Mouse (Mus musculus): ENCODE data around the gene Scd4. TPM values are rescaled to one million over a fixed set of nuclear protein-coding genes. Genes with fewer than 3 reads are reported as not detected.

Scd4 gene
- polyA plus RNA-seq, 1 experiment from 2014 or later, result 0.21 TPM

DNA sequence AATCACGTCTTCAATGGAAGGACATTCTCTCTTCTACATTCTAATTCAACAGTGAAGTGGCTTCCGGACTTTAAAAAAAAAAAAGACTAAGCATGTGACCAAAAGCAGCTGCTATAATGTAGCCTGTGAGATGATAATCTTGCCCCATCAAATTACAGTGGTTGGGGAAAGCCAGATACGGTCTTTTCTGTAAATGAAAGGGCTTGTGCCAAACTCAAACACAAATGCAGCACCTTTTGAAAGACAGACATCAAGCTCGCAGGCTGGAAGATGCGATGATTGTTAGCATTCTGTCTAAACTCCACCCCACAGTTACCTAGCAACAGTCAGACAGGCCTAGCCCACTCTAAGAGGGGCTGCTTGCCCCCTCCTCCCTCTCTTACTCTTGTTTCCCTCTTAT lies 22.1 kb upstream of the Scd4 start:
- H3K9ac ChIP-seq (ENCODE audit: low read depth, low read length), result no peak overlapping the region
- no peaks in the 10 kb centered on the region for H3K27me3 ChIP-seq (replicated peaks; ENCODE audit: control insufficient read depth, insufficient read depth, low read length)
- 23% methylated on average over 5 of the region's 5 CpGs for WGBS
- ATAC-seq, result no peak
- no peak overlapping the region for H3K27ac ChIP-seq (ENCODE audit: low read depth, low read length)
- peaks cover 19% of the 10 kb centered on the region; the same call in 1 of the 2 replicates for H3K36me3 ChIP-seq (ENCODE audit: control insufficient read depth, insufficient read depth, low read length)
- H3K9me3 ChIP-seq (ENCODE audit: control insufficient read depth, low read length), result no peaks in the 10 kb centered on the region
- H3K4me2 ChIP-seq (ENCODE audit: low read length), result no peak overlapping the region
- peaks cover 8% of the 10 kb centered on the region for H3K4me1 ChIP-seq (ENCODE audit: control insufficient read depth, insufficient read depth, low read depth, low read length)
- no peak overlapping the region for H3K4me3 ChIP-seq (ENCODE audit: low read length)

DNA sequence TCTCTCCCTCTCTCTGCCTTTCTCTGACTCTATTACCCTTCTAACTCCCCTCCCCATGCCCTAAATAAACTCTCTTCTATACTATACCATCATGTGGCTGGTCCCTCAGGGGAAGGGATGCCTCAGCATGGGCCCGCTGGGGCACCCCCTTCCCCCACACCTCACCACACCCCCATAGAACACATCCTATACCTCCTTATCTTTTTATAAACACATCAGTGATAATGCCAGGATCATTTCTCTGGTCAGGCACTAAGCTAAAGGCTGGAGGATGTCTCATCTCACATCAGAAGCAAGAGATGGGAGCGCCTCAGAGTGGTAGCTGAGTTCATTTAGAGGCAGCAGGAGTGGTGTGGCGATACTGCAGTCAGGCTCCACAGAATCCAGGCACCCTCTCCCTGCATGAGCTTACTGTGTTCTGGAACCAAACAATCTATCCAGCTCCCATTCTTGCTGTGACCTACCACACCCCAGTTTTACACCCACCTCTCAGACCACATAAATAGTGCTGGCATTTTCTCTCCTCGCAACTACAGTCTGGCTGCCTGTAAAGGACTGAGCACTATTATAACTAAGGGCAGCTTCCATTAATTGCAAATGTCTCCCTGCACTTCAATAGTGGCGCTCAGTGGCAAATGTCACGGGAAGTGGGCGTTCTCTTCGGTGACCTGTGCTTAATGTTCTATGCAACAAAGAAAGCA lies 21.4 kb upstream of the Scd4 start:
- peaks cover 14% of the 10 kb centered on the region; the same call in 1 of the 2 replicates for H3K36me3 ChIP-seq (ENCODE audit: control insufficient read depth, insufficient read depth, low read length)
- no peaks in the 10 kb centered on the region for H3K27me3 ChIP-seq (replicated peaks; ENCODE audit: control insufficient read depth, insufficient read depth, low read length)
- H3K9me3 ChIP-seq (ENCODE audit: control insufficient read depth, low read length), result no peaks in the 10 kb centered on the region
- H3K9ac ChIP-seq (ENCODE audit: low read depth, low read length), result no peak overlapping the region
- peak overlapping the region; percentile 24; the same call in 1 of the 2 replicates for H3K27ac ChIP-seq (ENCODE audit: low read depth, low read length)
- H3K4me2 ChIP-seq (ENCODE audit: low read length), result no peak overlapping the region
- no peak for ATAC-seq
- no peak overlapping the region for H3K4me3 ChIP-seq (ENCODE audit: low read length)
- H3K4me1 ChIP-seq (ENCODE audit: control insufficient read depth, insufficient read depth, low read depth, low read length), result peaks cover 8% of the 10 kb centered on the region
- 38% methylated on average over 8 of the region's 8 CpGs for WGBS

GRCm38 (mm10) chr19:44312007-44312360 lies 20.9 kb upstream of the Scd4 start:
- peaks cover 8% of the 10 kb centered on the region for H3K4me1 ChIP-seq (ENCODE audit: control insufficient read depth, insufficient read depth, low read depth, low read length)
- ATAC-seq, result no peak; the same call in 1 of the 2 replicates
- H3K9me3 ChIP-seq (ENCODE audit: control insufficient read depth, low read length), result no peaks in the 10 kb centered on the region
- H3K36me3 ChIP-seq (ENCODE audit: control insufficient read depth, insufficient read depth, low read length), result peaks cover 11% of the 10 kb centered on the region; the same call in 1 of the 2 replicates
- no peak overlapping the region for H3K27ac ChIP-seq (ENCODE audit: low read depth, low read length)
- H3K4me2 ChIP-seq (ENCODE audit: low read length), result no peak overlapping the region
- no peak overlapping the region for H3K9ac ChIP-seq (ENCODE audit: low read depth, low read length)
- H3K4me3 ChIP-seq (ENCODE audit: low read length), result no peak overlapping the region
- 11% methylated on average over 4 of the region's 4 CpGs for WGBS
- no peaks in the 10 kb centered on the region for H3K27me3 ChIP-seq (replicated peaks; ENCODE audit: control insufficient read depth, insufficient read depth, low read length)

DNA sequence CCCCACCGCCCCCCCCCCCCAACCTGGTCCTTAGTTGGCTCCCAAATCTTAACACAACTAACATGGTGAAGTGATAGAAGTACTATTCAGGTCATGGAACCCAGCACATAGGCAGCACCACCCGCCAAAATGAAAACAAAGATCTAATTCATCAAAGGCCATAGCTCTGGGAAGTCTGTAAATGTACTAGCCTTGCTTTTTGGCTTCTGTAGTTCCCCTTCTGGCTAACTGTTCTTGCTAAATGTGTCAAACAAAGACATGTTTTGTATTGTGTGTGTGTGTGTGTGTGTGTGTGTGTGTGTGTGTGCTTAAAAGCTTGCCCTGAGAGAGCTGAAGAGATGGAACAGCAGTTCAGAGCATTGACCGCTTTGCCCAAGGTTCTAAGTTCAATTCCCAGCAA lies 19.8 kb upstream of the Scd4 start:
- Histone ChIP-seq H3K4me2 (ENCODE audit: low read length) (no peak overlapping the region), H3K9me3 (ENCODE audit: control insufficient read depth, low read length) (no peaks in the 10 kb centered on the region), H3K9ac (ENCODE audit: low read depth, low read length) (no peak overlapping the region), H3K27ac (ENCODE audit: low read depth, low read length) (no peak overlapping the region), H3K36me3 (ENCODE audit: control insufficient read depth, insufficient read depth, low read length) (peaks cover 3% of the 10 kb centered on the region; the same call in 1 of the 2 replicates), H3K27me3 (replicated peaks; ENCODE audit: control insufficient read depth, insufficient read depth, low read length) (no peaks in the 10 kb centered on the region), H3K4me3 (ENCODE audit: low read length) (no peak overlapping the region), H3K4me1 (ENCODE audit: control insufficient read depth, insufficient read depth, low read depth, low read length) (peaks cover 8% of the 10 kb centered on the region)
- WGBS, result 64% methylated on average over 3 of the region's 3 CpGs
- ATAC-seq, result no peak

GRCm38 (mm10) chr19:44314327-44314759 lies 18.5 kb upstream of the Scd4 start:
- no peaks in the 10 kb centered on the region for H3K36me3 ChIP-seq (ENCODE audit: control insufficient read depth, insufficient read depth, low read length)
- peak overlapping the region; percentile 71 for H3K9ac ChIP-seq (ENCODE audit: low read depth, low read length)
- peak overlapping the region; percentile 70; the same call in 1 of the 2 replicates for H3K27ac ChIP-seq (ENCODE audit: low read depth, low read length)
- peak; percentile 94 for ATAC-seq
- WGBS, result 1% methylated on average over 18 of the region's 18 CpGs
- no peaks in the 10 kb centered on the region for H3K27me3 ChIP-seq (replicated peaks; ENCODE audit: control insufficient read depth, insufficient read depth, low read length)
- peak overlapping the region; percentile 58 for H3K4me3 ChIP-seq (ENCODE audit: low read length)
- H3K4me1 ChIP-seq (ENCODE audit: control insufficient read depth, insufficient read depth, low read depth, low read length), result peaks cover 8% of the 10 kb centered on the region
- H3K4me2 ChIP-seq (ENCODE audit: low read length), result peak overlapping the region; percentile 94
- no peaks in the 10 kb centered on the region for H3K9me3 ChIP-seq (ENCODE audit: control insufficient read depth, low read length)

DNA sequence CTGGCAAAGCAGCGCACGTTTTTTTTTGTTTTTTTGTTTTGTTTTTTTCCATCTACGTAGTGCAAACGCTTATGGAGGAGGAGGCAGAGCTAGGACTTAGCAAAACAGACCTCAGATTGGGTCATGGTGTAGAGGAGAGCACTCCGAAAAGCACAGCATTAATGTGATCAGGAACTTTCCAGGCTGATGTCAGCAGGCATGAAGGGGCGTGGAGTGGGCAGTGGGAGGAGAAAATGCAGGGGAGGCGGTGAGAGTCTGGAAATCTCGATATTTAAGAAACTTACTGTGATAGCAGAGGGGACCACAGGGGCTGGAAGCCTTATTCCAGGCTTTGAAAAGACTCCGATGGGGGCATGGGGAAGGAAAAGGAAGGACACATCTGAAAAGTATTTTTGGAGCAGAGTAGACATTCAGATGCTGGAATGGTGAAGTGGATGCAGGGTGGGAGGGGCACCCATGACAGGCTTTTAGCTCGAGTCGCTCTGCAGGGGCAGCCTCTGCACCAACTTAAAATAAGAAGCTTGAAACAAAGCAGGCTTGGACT lies 17.9 kb upstream of the Scd4 start:
- Histone ChIP-seq H3K36me3 (ENCODE audit: control insufficient read depth, insufficient read depth, low read length) (no peaks in the 10 kb centered on the region), H3K27ac (ENCODE audit: low read depth, low read length) (peak overlapping the region; percentile 70; the same call in 1 of the 2 replicates), H3K9ac (ENCODE audit: low read depth, low read length) (peak overlapping the region; percentile 71), H3K4me3 (ENCODE audit: low read length) (peak overlapping the region; percentile 58), H3K9me3 (ENCODE audit: control insufficient read depth, low read length) (no peaks in the 10 kb centered on the region), H3K4me1 (ENCODE audit: control insufficient read depth, insufficient read depth, low read depth, low read length) (peaks cover 8% of the 10 kb centered on the region), H3K27me3 (replicated peaks; ENCODE audit: control insufficient read depth, insufficient read depth, low read length) (no peaks in the 10 kb centered on the region), H3K4me2 (ENCODE audit: low read length) (peak overlapping the region; percentile 94)
- ATAC-seq, result peak; percentile 78
- under 1% methylated on average over 11 of the region's 11 CpGs for WGBS

DNA sequence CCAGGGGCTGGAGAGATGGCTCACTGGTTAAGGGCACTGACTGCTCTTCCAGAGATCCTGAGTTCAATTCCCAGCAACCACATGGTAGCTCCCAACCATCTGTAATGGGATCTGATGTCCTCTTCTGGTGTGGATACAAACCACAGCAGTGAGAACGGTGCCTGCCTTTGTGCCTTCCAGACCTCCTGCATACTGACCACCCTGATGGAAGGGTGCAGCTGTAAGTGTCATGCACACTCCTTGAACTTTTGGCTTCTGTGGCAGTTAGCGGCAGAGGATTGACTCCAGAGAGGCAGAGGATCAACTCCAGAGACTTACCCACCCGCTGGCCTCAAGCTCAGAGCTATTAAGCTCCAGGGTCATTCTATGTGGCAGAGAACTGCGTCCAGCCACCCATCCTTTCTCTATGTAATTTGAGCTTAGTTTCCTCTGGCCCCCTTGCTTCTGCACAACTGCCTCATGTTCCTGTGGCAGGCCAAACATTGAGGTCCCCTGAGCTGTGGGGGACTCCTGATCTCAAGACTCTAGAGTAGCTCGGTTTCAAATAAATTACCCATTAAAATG lies 16.1 kb upstream of the Scd4 start:
- H3K9ac ChIP-seq (ENCODE audit: low read depth, low read length), result no peak overlapping the region
- no peak overlapping the region for H3K4me3 ChIP-seq (ENCODE audit: low read length)
- peaks cover 6% of the 10 kb centered on the region for H3K4me1 ChIP-seq (ENCODE audit: control insufficient read depth, insufficient read depth, low read depth, low read length)
- H3K9me3 ChIP-seq (ENCODE audit: control insufficient read depth, low read length), result no peaks in the 10 kb centered on the region
- H3K27me3 ChIP-seq (replicated peaks; ENCODE audit: control insufficient read depth, insufficient read depth, low read length), result no peaks in the 10 kb centered on the region
- no peaks in the 10 kb centered on the region for H3K36me3 ChIP-seq (ENCODE audit: control insufficient read depth, insufficient read depth, low read length)
- no peak overlapping the region for H3K27ac ChIP-seq (ENCODE audit: low read depth, low read length)
- no peak overlapping the region for H3K4me2 ChIP-seq (ENCODE audit: low read length)
- 71% methylated on average over 5 of the region's 5 CpGs for WGBS
- no peak for ATAC-seq

DNA sequence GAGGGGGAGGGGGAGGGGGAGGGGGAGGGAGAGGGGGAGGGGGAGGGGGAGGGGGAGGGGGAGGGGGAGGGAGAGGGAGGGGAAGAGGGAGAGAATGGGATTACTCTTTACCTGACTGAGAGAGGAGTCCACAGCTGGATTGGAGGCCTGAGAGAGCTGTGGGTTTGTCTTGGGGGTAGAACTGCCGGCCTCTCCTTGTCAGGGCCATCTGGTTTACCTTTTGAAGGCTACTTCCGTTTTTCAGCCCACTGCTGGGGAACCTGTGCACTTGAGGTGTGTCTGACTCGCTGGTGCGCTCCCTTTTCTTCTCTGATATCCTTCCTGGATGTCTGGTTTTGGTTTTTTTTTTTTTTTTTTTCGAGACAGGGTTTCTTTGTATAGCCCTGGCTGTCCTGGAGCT lies 15.5 kb upstream of the Scd4 start:
- Histone ChIP-seq H3K36me3 (ENCODE audit: control insufficient read depth, insufficient read depth, low read length) (no peaks in the 10 kb centered on the region), H3K9me3 (ENCODE audit: control insufficient read depth, low read length) (no peaks in the 10 kb centered on the region), H3K4me1 (ENCODE audit: control insufficient read depth, insufficient read depth, low read depth, low read length) (peaks cover 6% of the 10 kb centered on the region), H3K9ac (ENCODE audit: low read depth, low read length) (no peak overlapping the region), H3K27me3 (replicated peaks; ENCODE audit: control insufficient read depth, insufficient read depth, low read length) (no peaks in the 10 kb centered on the region), H3K4me2 (ENCODE audit: low read length) (no peak overlapping the region), H3K4me3 (ENCODE audit: low read length) (no peak overlapping the region), H3K27ac (ENCODE audit: low read depth, low read length) (no peak overlapping the region)
- WGBS, result 84% methylated on average over 5 of the region's 5 CpGs
- ATAC-seq, result no peak

DNA sequence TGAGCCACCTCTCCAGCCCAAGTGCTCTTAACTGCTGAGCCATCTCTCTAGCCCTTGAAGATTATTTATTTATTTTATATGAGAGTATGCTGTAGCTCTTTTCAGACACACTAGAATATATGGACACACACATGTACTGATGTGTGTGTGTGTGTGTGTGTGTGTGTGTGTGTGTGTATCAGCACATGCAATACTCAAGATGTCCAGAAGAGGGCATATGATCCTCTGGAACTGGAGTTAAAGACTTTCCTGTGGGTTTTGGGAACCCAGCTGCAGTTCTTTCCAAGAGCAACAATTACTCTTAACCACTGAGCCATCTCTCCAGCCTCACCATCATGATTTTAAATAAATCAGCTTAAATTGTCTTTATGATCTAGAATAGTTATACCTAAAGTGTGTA lies 14.3 kb upstream of the Scd4 start:
- H3K9ac ChIP-seq (ENCODE audit: low read depth, low read length), result no peak overlapping the region

More for the DNA sequence above, 14.3 kb upstream of the Scd4 start:
- Histone ChIP-seq H3K4me3 (ENCODE audit: low read length) (no peak overlapping the region), H3K9me3 (ENCODE audit: control insufficient read depth, low read length) (no peaks in the 10 kb centered on the region), H3K27ac (ENCODE audit: low read depth, low read length) (no peak overlapping the region), H3K27me3 (replicated peaks; ENCODE audit: control insufficient read depth, insufficient read depth, low read length) (no peaks in the 10 kb centered on the region), H3K36me3 (ENCODE audit: control insufficient read depth, insufficient read depth, low read length) (no peaks in the 10 kb centered on the region), H3K4me2 (ENCODE audit: low read length) (no peak overlapping the region), H3K4me1 (ENCODE audit: control insufficient read depth, insufficient read depth, low read depth, low read length) (peaks cover 6% of the 10 kb centered on the region)
- no peak for ATAC-seq
